Mouse (Mus musculus): ENCODE measurements around the gene Coq8a. TPM values are rescaled to one million over a fixed set of nuclear protein-coding genes. Genes with fewer than 3 reads are reported as not detected.
A peak's percentile ranks its signal among the peaks of the same experiment; 100 is the strongest.

The Coq8a gene
- polyA plus RNA-seq, 1 experiment from 2014 or later, result 2.6 TPM

GRCm38 (mm10) chr1:180225500-180226220 lies 26.3 kb upstream of the Coq8a start:
- ChIA-PET CTCF (interaction anchor here (1.0 kb wide), 1 partner anchor 9 kb away, joined by 3 read pairs; no protein-coding TSS in a partner anchor), POLR2A (no interaction called here)
- no peak for DNase-seq (ENCODE audit: low read depth, low spot score)

GRCm38 (mm10) chr1:180222007-180222406 lies 22.6 kb upstream of the Coq8a start:
- DNase-seq (ENCODE audit: low read depth, low spot score), result no peak
- ChIA-PET CTCF (interaction anchor here (0.9 to 1.0 kb wide), 2 partner anchors 32 to 207 kb away, joined by 3 read pairs; no protein-coding TSS in a partner anchor), POLR2A (interaction anchor here (0.7 kb wide), 1 partner anchor 1208 kb away, joined by 4 read pairs; no protein-coding TSS in a partner anchor)
- ATAC-seq, result no peak
- no peak for TF ChIP-seq CTCF (IDR thresholded peaks at IDR 0.05)
- in situ Hi-C loops (cut with MboI; ENCODE audit: low pct_unique_long_range_greater_than_20kb), result no loop called here
- no peaks in the 10 kb centered on the region for H3K27me3 ChIP-seq

More at GRCm38 (mm10) chr1:180225500-180226220, 26.3 kb upstream of the Coq8a start:
- ATAC-seq, result no peak
- H3K27me3 ChIP-seq, result no peaks in the 10 kb centered on the region
- in situ Hi-C loops (cut with MboI; ENCODE audit: low pct_unique_long_range_greater_than_20kb), result no loop called here
- TF ChIP-seq CTCF (IDR thresholded peaks at IDR 0.05), result no peak

- POLR2A ChIA-PET, result interaction anchor here (0.6 kb wide), 1 partner anchor 614 kb away, joined by 3 read pairs; no protein-coding TSS in a partner anchor
- ATAC-seq (no peak), DNase-seq (ENCODE audit: low read depth, low spot score) (no peak)
- CTCF ChIA-PET, result interaction anchor here (1.0 kb wide), 1 partner anchor 33 kb away, joined by 3 read pairs; no protein-coding TSS in a partner anchor
- no peaks in the 10 kb centered on the region for H3K27me3 ChIP-seq
- no peak for TF ChIP-seq CTCF (IDR thresholded peaks at IDR 0.05)
- in situ Hi-C loops (cut with MboI; ENCODE audit: low pct_unique_long_range_greater_than_20kb), result no loop called here
These were observed 21.6 kb upstream of the Coq8a start for GRCm38 (mm10) chr1:180220791-180221542.

GRCm38 (mm10) chr1:180216541-180217276 lies 17.3 kb upstream of the Coq8a start:
- in situ Hi-C loops (cut with MboI; ENCODE audit: low pct_unique_long_range_greater_than_20kb), result loop anchor here (5.0 kb wide), 2 partner anchors 39 to 359 kb away; no protein-coding TSS in a partner anchor
- TF ChIP-seq CTCF (IDR thresholded peaks at IDR 0.05), result no peak
- CTCF ChIA-PET, result interaction anchor here (0.9 to 1.3 kb wide), 2 partner anchors 8 to 42 kb away, joined by 3 read pairs; no protein-coding TSS in a partner anchor
- no peak for ATAC-seq
- no peak for DNase-seq (ENCODE audit: low read depth, low spot score)
- POLR2A ChIA-PET, result no interaction called here
- no peaks in the 10 kb centered on the region for H3K27me3 ChIP-seq

GRCm38 (mm10) chr1:180215044-180215443 lies 15.6 kb upstream of the Coq8a start:
- CTCF ChIA-PET, result interaction anchor here (0.8 to 1.6 kb wide), 7 partner anchors 26 to 81 kb away, joined by 3 to 5 read pairs (median 4); no protein-coding TSS in a partner anchor
- H3K27me3 ChIP-seq, result no peaks in the 10 kb centered on the region
- TF ChIP-seq CTCF (IDR thresholded peaks at IDR 0.05), result peak; percentile 89
- POLR2A ChIA-PET, result no interaction called here
- peak; percentile 30 for DNase-seq (ENCODE audit: low read depth, low spot score)
- in situ Hi-C loops (cut with MboI; ENCODE audit: low pct_unique_long_range_greater_than_20kb), result loop anchor here (5.0 kb wide), 2 partner anchors 38 to 358 kb away; no protein-coding TSS in a partner anchor
- no peak for ATAC-seq

- ATAC-seq (no peak), DNase-seq (ENCODE audit: low read depth, low spot score) (no peak)
- ChIA-PET POLR2A (no interaction called here), CTCF (no interaction called here)
- in situ Hi-C loops (cut with MboI; ENCODE audit: low pct_unique_long_range_greater_than_20kb), result no loop called here
- no peak for TF ChIP-seq CTCF (IDR thresholded peaks at IDR 0.05)
- no peaks in the 10 kb centered on the region for H3K27me3 ChIP-seq
These were observed 13.5 kb upstream of the Coq8a start for GRCm38 (mm10) chr1:180212911-180213310.

DNA sequence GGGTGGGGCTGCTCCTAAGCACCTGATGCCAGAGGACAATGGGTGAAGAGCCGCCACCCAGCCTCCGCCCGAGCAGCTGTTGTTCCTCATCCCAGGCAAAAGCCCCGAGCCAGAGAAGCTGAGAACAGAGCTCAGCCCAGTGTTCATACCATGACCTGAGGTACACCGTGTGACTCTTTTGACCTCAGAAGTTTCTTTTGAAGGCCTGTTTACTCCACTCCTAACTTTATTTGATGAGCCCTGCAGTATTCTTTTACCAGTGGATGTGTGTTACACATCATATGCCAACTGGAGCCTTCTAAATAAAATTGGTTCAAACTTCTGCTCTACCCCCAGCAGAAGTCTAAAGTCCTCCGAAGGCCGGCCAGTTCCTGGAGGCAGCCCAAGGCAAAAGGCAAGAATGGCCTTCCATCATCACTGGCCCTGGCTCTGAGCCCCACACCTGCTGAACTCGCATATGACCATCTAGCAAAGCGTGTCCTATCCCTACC lies 11.4 kb upstream of the Coq8a start:
- no peak for TF ChIP-seq CTCF (IDR thresholded peaks at IDR 0.05)
- POLR2A ChIA-PET, result no interaction called here
- DNase-seq (ENCODE audit: low read depth, low spot score) (no peak), ATAC-seq (no peak)
- no peaks in the 10 kb centered on the region for H3K27me3 ChIP-seq
- in situ Hi-C loops (cut with MboI; ENCODE audit: low pct_unique_long_range_greater_than_20kb), result no loop called here
- CTCF ChIA-PET, result no interaction called here

- ChIA-PET POLR2A (no interaction called here), CTCF (no interaction called here)
- in situ Hi-C loops (cut with MboI; ENCODE audit: low pct_unique_long_range_greater_than_20kb), result no loop called here
- no peak for ATAC-seq
- no peak for TF ChIP-seq CTCF (IDR thresholded peaks at IDR 0.05)
- no peak for DNase-seq (ENCODE audit: low read depth, low spot score)
- H3K27me3 ChIP-seq, result no peaks in the 10 kb centered on the region
These were observed 10.6 kb upstream of the Coq8a start for GRCm38 (mm10) chr1:180210031-180210432.

- ATAC-seq (no peak), DNase-seq (ENCODE audit: low read depth, low spot score) (no peak)
- in situ Hi-C loops (cut with MboI; ENCODE audit: low pct_unique_long_range_greater_than_20kb), result no loop called here
- ChIA-PET CTCF (interaction anchor here (0.9 kb wide), 2 partner anchors 9 to 45 kb away, joined by 3 read pairs; partner anchors contain the start of gene Coq8a), POLR2A (no interaction called here)
- no peak for TF ChIP-seq CTCF (IDR thresholded peaks at IDR 0.05)
- H3K27me3 ChIP-seq, result no peaks in the 10 kb centered on the region
These were observed 9.0 kb upstream of the Coq8a start for GRCm38 (mm10) chr1:180208370-180208769.

- no peak for TF ChIP-seq CTCF (IDR thresholded peaks at IDR 0.05)
- ATAC-seq (no peak), DNase-seq (ENCODE audit: low read depth, low spot score) (no peak)
- no peaks in the 10 kb centered on the region for H3K27me3 ChIP-seq
- ChIA-PET POLR2A (no interaction called here), CTCF (no interaction called here)
- in situ Hi-C loops (cut with MboI; ENCODE audit: low pct_unique_long_range_greater_than_20kb), result no loop called here
These were observed 1.3 kb upstream of the Coq8a start for GRCm38 (mm10) chr1:180200722-180201121.
